Mouse (Mus musculus) cerebellum, adult 11-12 months (tissue): ENCODE results near the gene Sec23ip.
"Not testable (repeated sequence)": the region's sequence is repeated elsewhere in the genome, so short reads cannot be mapped to it uniquely, and the experiment has no call there.

Experiments
- DNase-seq: peaks from one replicate; pipeline ENCODE4 v3.0.0; 2022

Sec23ip gene

GRCm38 (mm10) chr7:128744684-128745485 lies at the start of gene Sec23ip:
Sec23ip (plus strand) TSS chr7:128744943.
- peak; percentile 98 for DNase-seq

GRCm38 (mm10) chr7:128699959-128700358 lies 44.8 kb upstream of the Sec23ip start:
- DNase-seq: not testable (repeated sequence)

- DNase-seq: peak; percentile 59
Measured at GRCm38 (mm10) chr7:128705735-128706134, 39.0 kb upstream of the Sec23ip start.

GRCm38 (mm10) chr7:128717991-128718390 lies 26.8 kb upstream of the Sec23ip start:
- no peak for DNase-seq

- peak; percentile 70 for DNase-seq
Measured at GRCm38 (mm10) chr7:128724761-128725160, 20.0 kb upstream of the Sec23ip start.

GRCm38 (mm10) chr7:128725189-128725588 lies 19.6 kb upstream of the Sec23ip start:
- DNase-seq: no peak

GRCm38 (mm10) chr7:128726999-128727398 lies 17.7 kb upstream of the Sec23ip start:
- DNase-seq: no peak

GRCm38 (mm10) chr7:128727701-128728100 lies 17.0 kb upstream of the Sec23ip start:
- DNase-seq: no peak

- no peak for DNase-seq
Measured at GRCm38 (mm10) chr7:128728738-128729137, 16.0 kb upstream of the Sec23ip start.

GRCm38 (mm10) chr7:128731585-128731984 lies 13.2 kb upstream of the Sec23ip start:
- DNase-seq: no peak

GRCm38 (mm10) chr7:128738041-128738440 lies 6.7 kb upstream of the Sec23ip start:
- peak; percentile 12 for DNase-seq

GRCm38 (mm10) chr7:128739116-128739461 lies 5.7 kb upstream of the Sec23ip start:
- peak; percentile 13 for DNase-seq

GRCm38 (mm10) chr7:128739462-128740277 lies 5.1 kb upstream of the Sec23ip start:
- DNase-seq: peak; percentile 62

- peak; percentile 96 for DNase-seq
Measured at GRCm38 (mm10) chr7:128740334-128740733, 4.4 kb upstream of the Sec23ip start, which contains the start of gene Mcmbp. Mcmbp (minus strand) TSS chr7:128740495.

- DNase-seq: no peak
Measured at GRCm38 (mm10) chr7:128743898-128744297, 845 bp upstream of the Sec23ip start.

GRCm38 (mm10) chr7:128746151-128746550 lies 1.4 kb downstream of the Sec23ip start:
- peak; percentile 55 for DNase-seq

GRCm38 (mm10) chr7:128748758-128749157 lies 4.0 kb downstream of the Sec23ip start:
- peak; percentile 47 for DNase-seq

- peak; percentile 67 for DNase-seq
Measured at GRCm38 (mm10) chr7:128750296-128750695, 5.6 kb downstream of the Sec23ip start.

GRCm38 (mm10) chr7:128752012-128752411 lies 7.3 kb downstream of the Sec23ip start:
- no peak for DNase-seq

- no peak for DNase-seq
Measured at GRCm38 (mm10) chr7:128755396-128755795, 10.7 kb downstream of the Sec23ip start.

GRCm38 (mm10) chr7:128758948-128759347 lies 14.2 kb downstream of the Sec23ip start:
- DNase-seq: no peak

GRCm38 (mm10) chr7:128766696-128767095 lies 22.0 kb downstream of the Sec23ip start:
- peak; percentile 10 for DNase-seq

- no peak for DNase-seq
Measured at GRCm38 (mm10) chr7:128777201-128777600, 32.5 kb downstream of the Sec23ip start.

- DNase-seq: peak; percentile 8
Measured at GRCm38 (mm10) chr7:128779305-128779704, 34.6 kb downstream of the Sec23ip start.
